Mouse (Mus musculus) brown adipose tissue, adult 24 weeks (tissue): ENCODE results near the gene Gdpd1. TPM values are rescaled to one million over a fixed set of nuclear protein-coding genes. Genes with fewer than 3 reads are reported as not detected.

Experiments used
- H3K27ac ChIP-seq: fragments of 200-500 bp; replicated peaks from 2 replicates; pipeline ENCODE4 v1.5.1; 2012; ENCODE audit warnings: low read depth, mild to moderate bottlenecking, low read length
- H3K4me1 ChIP-seq: fragments of 200-500 bp; 2 replicates; pipeline ENCODE4 v1.6.1; 2012; ENCODE audit warnings: low read length, mixed read lengths; ENCODE audit not compliant: control insufficient read depth, insufficient read depth, insufficient read length
- H3K4me3 ChIP-seq: fragments of 200-500 bp; 2 replicates; pipeline ENCODE4 v1.5.1; 2012; ENCODE audit warnings: low read depth, mild to moderate bottlenecking, low read length, moderate library complexity; ENCODE audit not compliant: insufficient read depth
- polyA plus RNA-seq: library from polyadenylated mRNA; stranded (reverse); fragments of >200 nt; gene quantifications from 2 replicates; pipeline ENCODE4 v1.2.4, GENCODE M21; 2012; ENCODE audit not compliant: missing spikeins, insufficient read depth, insufficient read length

Gene Gdpd1
- 0.71 and 1.8 TPM in 2 replicates for polyA plus RNA-seq

GRCm38 (mm10) chr11:87073866-87074440 is at the start of gene Gdpd1:
Gdpd1 (minus strand) TSS chr11:87074062.
- Histone ChIP-seq H3K4me3 (peak within 1 kb of the TSS; percentile 70), H3K27ac (no peak within 1 kb of the TSS), H3K4me1 (no peaks in the 10 kb centered on the region)

DNA sequence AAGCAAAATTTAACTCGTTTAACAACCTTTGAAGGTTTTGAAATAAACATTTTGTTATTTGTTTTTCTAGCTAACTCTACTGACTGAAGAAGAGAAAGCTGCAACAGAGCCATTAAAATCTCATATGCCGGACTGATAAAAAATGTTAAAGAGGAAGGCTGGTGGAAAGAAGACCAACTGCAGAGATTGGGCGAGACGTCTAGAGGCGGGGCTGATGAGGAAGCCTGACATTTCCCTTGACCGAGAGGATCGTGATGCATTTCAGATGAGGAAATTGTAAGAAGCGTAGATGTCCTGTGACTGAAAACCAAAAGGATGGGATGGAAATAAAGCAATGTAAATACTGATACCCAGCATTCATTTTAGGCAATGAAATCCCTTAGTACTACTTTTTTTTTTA is 48.0 kb upstream of the Gdpd1 start:
- Histone ChIP-seq H3K4me3 (no peak overlapping the region), H3K4me1 (no peaks in the 10 kb centered on the region), H3K27ac (no peak overlapping the region)

DNA sequence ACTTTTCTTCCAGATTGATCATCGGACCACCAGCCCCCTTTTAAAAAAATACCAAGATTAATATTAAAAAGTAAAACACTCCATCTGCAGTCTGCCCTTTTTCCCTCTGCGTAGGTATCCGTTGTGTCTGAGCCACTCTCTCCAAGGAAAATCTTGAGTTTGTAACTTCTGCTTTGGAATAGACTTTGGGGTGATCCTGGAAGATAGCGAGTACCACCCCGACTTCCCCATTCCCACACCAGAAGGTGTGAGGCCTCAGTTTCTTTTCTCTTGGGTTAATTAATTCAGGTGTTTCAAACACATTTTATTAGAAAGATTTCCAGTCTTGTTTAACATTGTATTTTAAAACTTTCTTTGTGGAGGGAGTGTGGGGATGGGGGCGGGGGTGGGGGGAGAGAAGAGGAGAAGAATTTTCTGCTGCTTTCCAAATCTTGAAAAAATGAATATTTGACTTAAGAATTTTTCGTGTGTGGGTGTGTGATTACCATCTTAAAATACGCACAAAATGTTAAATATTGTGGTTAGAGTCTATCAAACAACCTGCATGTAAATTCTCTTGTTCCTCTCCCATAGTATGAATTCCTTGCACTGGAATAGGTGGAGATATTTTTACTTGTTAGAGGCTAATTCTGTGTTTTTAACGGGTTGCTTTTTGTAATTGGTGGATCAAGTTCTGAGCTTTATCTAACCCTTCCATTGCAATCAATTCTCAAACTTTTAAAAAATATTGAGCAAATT is 36.5 kb upstream of the Gdpd1 start:
- no peak overlapping the region; the same call in 1 of the 2 replicates for H3K27ac ChIP-seq
- no peaks in the 10 kb centered on the region for H3K4me1 ChIP-seq
- peak overlapping the region; percentile 75 for H3K4me3 ChIP-seq

DNA sequence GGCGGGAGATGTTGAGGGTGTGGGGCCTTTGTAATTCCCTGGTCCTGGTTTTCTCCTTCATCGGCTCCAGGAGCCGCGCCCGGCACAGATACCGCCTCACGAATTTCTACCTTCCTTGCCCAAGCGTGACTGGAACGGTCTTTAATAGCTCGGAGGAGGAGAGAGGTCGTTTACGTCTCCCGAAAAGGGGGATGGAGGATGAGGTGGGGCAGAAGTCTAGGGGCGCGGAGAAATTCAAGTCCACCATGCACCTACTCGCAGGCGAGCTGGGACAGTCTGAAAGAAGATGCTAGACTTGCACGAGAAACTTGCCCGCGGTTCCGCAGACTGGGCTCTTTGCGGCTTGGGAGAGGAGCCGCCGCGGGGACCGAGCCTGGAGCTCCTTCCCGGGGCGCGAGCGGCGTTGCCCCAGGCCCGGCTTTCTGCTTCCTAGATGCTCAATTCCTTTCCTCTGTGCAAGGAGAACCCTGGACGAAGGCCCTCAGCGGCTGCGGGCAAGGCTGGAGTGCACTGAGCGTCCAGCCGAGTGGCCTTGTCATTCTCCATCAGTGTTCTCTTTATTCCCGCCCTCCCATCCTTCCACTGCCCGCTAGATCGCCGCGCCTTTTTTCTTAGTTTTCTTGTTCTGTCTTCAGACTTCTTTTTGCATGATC is 35.8 kb upstream of the Gdpd1 start:
- Histone ChIP-seq H3K27ac (peak overlapping the region; percentile 77), H3K4me1 (no peaks in the 10 kb centered on the region)

DNA sequence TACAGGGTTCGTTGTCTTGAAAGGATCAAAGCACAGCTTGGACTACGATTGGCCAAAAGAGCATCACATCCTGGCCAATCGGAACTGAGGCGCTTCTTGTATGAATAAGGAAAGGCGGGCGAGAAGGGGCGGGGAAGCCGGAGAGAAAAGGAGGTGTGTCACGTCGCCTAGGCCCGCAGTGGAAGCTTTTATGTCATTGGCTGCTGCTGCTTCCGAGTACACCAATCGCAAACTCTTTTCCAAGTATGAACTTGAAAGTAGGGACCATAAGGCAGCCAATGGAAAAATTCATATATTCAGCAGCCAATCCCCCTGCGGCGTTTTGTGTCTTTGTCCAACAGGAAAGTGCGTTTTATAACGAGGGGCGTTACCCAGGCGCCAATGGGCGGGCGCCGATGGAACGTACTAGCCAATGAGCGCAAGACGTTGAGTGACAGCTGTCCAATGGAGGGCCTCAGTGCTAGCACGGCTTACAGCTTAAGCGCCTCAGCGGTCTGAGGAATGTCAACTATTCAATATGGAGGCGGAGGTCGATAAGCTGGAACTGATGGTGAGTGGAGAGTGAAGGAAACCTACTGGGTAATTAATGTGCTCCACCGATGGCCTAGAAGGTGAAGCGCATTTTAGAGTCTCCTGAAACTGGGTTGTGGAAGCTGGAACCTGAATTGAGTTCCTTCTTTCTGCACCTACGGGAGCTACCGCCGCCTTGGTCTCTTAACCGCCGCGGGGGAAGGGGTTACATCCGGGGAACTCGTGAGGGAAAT is 35.1 kb upstream of the Gdpd1 start, which contains the start of gene Ska2:
Ska2 (plus strand) TSS at position 480 of the 764 bp plus-strand sequence.
- Histone ChIP-seq H3K4me3 (peak within 1 kb of the TSS; percentile 75), H3K4me1 (no peaks in the 10 kb centered on the region), H3K27ac (peak within 1 kb of the TSS; percentile 77)

More for the DNA sequence above, 35.8 kb upstream of the Gdpd1 start:
- H3K4me3 ChIP-seq = peak overlapping the region; percentile 75

DNA sequence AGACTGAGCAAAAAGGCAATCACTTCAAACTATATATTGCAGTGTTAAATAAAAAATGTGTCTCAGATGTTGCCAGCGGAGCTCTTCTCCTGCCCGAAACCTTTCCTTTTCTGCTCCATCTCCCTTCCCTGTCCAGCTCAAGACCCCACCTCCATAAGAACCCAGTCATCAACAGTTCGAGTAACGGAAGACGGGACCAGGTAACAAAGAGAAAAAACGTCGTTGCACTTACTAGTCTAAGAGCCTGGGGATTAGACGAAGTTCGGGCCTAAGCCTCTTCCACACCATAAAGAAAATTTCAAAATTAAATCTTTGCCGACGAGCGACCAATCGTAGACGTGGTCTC is 34.5 kb upstream of the Gdpd1 start, which contains the start of gene Prr11:
Prr11 (minus strand) TSS at position 300 of the 346 bp plus-strand sequence.
- Histone ChIP-seq H3K27ac (peak within 1 kb of the TSS; percentile 77), H3K4me3 (peak within 1 kb of the TSS; percentile 75), H3K4me1 (no peaks in the 10 kb centered on the region)

- peak overlapping the region; percentile 88; the same call in 1 of the 2 replicates for H3K27ac ChIP-seq
- peak overlapping the region; percentile 95; the same call in 1 of the 2 replicates for H3K4me3 ChIP-seq
- H3K4me1 ChIP-seq = peaks cover 17% of the 10 kb centered on the region
Measured at GRCm38 (mm10) chr11:87087142-87087541, 13.3 kb upstream of the Gdpd1 start.

- Histone ChIP-seq H3K27ac (peak within 1 kb of the TSS; percentile 88), H3K4me1 (peaks cover 17% of the 10 kb centered on the region), H3K4me3 (peak within 1 kb of the TSS; percentile 95)
Measured at GRCm38 (mm10) chr11:87086290-87086984, 12.6 kb upstream of the Gdpd1 start, which contains the start of gene Smg8. Smg8 (minus strand) TSS chr11:87086774.

GRCm38 (mm10) chr11:87085461-87085860 is 11.6 kb upstream of the Gdpd1 start:
- H3K4me1 ChIP-seq = peaks cover 17% of the 10 kb centered on the region
- peak overlapping the region; percentile 95 for H3K4me3 ChIP-seq
- no peak overlapping the region for H3K27ac ChIP-seq

DNA sequence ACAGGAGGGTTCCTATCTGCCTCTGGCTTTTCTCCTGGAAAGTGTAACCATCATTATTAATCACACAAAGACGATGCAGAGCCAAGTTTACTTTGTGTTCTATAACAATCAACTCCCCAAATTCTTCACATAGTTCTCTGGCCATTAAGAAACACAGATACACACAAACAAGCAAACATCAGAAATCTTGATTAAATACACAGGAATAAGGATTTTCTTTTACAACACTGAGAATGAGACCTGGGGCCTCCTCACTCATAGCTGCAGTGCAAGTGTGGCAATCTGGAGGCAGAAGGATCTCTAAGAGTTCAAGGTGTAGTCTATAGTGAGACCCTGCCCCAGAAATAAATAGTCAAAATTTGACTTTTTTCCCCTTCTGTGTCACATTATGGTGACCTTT is 9.8 kb upstream of the Gdpd1 start:
- Histone ChIP-seq H3K4me1 (peaks cover 17% of the 10 kb centered on the region), H3K27ac (no peak overlapping the region), H3K4me3 (no peak overlapping the region)

DNA sequence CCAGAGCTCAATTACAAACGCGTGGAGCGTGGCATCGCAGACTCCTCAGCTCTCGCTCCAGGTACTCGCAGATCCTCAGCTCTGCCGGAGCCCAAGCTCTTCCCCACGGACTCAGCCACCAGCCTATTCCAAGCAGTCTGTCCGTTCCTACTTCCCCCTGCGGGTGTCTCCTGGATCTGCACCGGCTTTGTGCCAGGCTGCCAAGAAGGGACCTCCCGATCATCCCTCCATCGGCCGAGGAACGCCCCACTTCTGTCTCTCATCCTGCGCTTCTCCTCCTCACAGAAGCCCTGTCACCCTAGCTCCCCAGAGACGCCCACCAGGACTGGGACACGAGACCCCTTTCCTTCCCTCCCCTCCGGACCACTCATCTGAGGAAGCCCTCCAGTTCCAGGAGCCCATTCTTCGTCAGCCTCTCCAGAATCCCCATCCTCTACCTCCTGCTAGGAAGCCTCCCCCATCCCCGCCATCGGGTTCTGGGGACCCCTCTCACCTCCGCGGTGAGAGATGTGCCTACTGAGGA is 458 bp downstream of the Gdpd1 start:
- Histone ChIP-seq H3K4me1 (no peaks in the 10 kb centered on the region), H3K4me3 (peak overlapping the region; percentile 70), H3K27ac (no peak overlapping the region)

DNA sequence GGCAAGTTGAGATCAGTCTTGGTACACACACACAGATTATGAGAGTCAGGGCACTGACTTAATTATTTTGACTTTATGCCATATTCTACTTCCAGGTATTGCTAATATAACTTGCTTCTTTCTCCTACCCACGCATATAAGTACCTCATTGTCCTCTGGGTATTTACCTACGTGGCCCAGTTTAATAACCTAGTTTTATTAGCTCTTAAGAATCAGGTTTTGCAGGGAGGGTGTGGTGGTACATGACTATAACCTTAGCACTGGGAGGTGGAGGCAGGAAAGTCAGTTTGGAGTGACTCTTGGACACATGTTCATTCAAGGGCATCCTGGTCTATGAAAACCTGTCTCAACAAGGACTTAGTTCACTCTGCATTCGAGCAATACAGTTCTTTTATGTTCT is 11.8 kb downstream of the Gdpd1 start:
- H3K27ac ChIP-seq = no peak overlapping the region
- H3K4me1 ChIP-seq = no peaks in the 10 kb centered on the region
- no peak overlapping the region for H3K4me3 ChIP-seq

GRCm38 (mm10) chr11:87060410-87060809 is 13.5 kb downstream of the Gdpd1 start:
- Histone ChIP-seq H3K4me1 (no peaks in the 10 kb centered on the region), H3K27ac (no peak overlapping the region), H3K4me3 (no peak overlapping the region)

GRCm38 (mm10) chr11:87056286-87056685 is 17.6 kb downstream of the Gdpd1 start:
- H3K4me1 ChIP-seq = no peaks in the 10 kb centered on the region
- H3K4me3 ChIP-seq = no peak overlapping the region
- no peak overlapping the region for H3K27ac ChIP-seq
